Mouse (Mus musculus): ENCODE results near the gene Cpvl.

GRCm38 (mm10) chr6:53942190-53942831 lies 36.2 kb downstream of the Cpvl start:
- TF ChIP-seq CTCF (IDR thresholded peaks at IDR 0.05; ENCODE audit: low read depth) (no peak), EP300 (IDR thresholded peaks at IDR 0.05; ENCODE audit: low read depth) (no peak)
